Mouse (Mus musculus): ENCODE measurements around the gene Amer2. TPM values are rescaled to one million over a fixed set of nuclear protein-coding genes. Genes with fewer than 3 reads are reported as not detected.
"Not testable (repeated sequence)": the region's sequence is repeated elsewhere in the genome, so short reads cannot be mapped to it uniquely, and the experiment has no call there.

Amer2 gene
- not detected in 2 replicates for total RNA-seq (2014; fragmentation: Nextera tagmentation)
- 0.09 TPM in 1 of 2 replicates, not detected in the other for total RNA-seq (2017)

GRCm38 (mm10) chr14:60372821-60373309 lies at the start of gene Amer2:
TSS of gene Amer2 (plus strand) at chr14:60373259.
- ATAC-seq (replicated peaks; ENCODE audit: low FRiP score, low TSS enrichment, poor library complexity, severe bottlenecking): no peak

GRCm38 (mm10) chr14:60340001-60340400 lies 33.1 kb upstream of the Amer2 start:
- not testable (repeated sequence) for ATAC-seq (replicated peaks; ENCODE audit: low FRiP score, low TSS enrichment, poor library complexity, severe bottlenecking)

DNA sequence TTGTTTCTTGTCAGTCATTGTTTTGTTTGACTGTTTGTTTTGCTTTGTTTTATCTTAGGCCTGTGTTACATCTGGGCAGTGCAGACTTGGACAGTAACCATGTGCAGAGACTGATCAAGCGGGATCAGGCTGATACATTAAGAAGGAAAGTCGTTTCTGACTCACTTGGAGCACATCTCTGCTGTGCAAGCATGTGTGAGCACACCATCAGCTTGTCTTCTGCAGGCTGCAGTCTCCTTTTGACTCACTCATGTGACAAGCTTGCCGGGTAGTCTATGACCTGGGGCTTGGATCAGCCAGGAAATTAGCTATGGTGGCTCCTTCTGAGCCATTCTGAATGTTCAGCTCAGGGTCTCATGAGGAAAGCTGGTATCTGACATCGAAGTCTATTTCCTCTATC lies 32.5 kb upstream of the Amer2 start:
- ATAC-seq (replicated peaks; ENCODE audit: low FRiP score, low TSS enrichment, poor library complexity, severe bottlenecking): no peak

DNA sequence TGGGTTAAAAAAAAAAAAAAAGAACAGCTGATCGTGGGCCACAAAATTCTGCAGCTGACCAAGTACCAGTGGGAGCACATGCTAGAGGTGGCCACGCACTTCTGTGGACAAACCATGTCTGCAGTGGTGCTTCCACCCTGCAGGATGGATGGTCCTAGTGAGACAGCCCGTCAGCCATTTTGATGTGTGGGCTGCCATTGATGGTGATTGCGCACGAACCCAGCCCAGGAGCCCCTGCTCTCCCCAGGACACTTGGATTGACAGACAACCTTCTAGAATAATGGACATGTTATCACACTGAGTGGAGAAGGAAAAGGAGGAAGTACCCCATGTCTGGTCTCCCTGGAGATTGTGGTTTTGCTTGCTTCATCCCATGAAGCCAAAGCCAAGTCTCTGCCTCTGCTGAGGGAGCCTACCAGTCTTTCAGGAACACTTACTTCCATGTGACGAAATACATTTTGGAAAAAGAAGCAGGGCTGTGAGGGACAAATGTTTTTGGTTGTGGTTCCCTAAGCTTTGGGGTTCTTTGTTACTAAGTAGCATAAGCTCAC lies 27.7 kb upstream of the Amer2 start:
- ATAC-seq (replicated peaks; ENCODE audit: low FRiP score, low TSS enrichment, poor library complexity, severe bottlenecking): no peak

DNA sequence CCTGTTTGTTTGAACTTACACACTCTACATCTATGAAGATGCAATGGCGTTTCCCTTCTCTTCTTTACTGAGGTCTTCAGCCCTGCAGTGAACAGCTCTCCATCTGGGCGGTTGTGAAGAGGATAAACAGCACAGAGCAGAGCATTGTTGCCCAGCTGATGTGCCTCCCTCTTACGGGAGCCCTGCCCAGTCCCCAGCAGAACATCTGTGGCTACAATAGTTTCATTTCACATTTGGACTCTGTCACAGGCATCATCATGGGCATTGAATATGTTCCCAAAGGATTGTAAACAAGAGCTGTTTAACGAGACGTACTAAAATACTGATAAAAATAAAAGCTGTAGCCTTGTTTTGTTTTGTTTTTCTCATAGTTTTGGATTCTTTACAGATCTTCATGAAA lies 14.7 kb upstream of the Amer2 start:
- ATAC-seq (replicated peaks; ENCODE audit: low FRiP score, low TSS enrichment, poor library complexity, severe bottlenecking): no peak

DNA sequence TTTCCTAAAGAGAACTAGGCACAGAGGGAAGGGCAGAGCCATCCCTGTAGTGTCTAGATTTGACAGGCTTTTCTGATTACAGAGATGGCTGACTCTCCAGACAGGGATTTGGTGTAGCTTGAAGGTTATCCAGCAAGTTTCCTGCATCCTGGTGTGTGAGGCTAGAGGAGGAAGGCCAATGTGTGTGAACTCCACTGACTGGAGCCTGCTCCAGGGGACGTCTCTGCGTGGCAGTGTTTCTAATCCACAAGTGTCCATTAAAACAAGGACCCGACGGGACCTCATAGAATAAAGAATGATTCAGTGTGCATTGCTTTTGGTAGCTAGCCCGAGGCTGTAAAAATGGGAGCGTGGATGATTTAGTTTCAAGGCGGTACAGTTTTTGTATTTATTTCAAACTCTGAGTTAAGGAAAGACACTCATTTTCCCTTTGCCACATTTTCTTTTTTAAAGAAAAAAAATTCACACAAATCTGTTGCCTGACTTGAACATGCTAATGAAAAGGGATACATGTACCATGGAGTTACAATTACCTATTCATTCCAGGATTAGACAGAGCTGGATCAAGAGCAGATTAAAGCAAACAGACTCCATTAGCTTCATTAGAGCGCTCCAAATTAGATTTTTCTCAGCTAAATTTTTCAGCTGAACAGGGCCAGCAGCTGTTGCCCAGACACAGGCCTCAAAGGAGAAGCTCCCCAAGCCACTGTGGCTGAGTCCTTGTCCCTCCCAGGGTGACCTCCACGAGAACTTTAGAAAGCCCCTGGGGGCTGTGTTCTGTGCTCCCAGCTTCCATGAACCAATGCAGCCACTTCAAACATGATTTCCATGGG lies 11.5 kb upstream of the Amer2 start:
- ATAC-seq (replicated peaks; ENCODE audit: low FRiP score, low TSS enrichment, poor library complexity, severe bottlenecking): no peak

GRCm38 (mm10) chr14:60366729-60367128 lies 6.3 kb upstream of the Amer2 start:
- no peak for ATAC-seq (replicated peaks; ENCODE audit: low FRiP score, low TSS enrichment, poor library complexity, severe bottlenecking)

- ATAC-seq (replicated peaks; ENCODE audit: low FRiP score, low TSS enrichment, poor library complexity, severe bottlenecking): no peak
These were observed 4.0 kb upstream of the Amer2 start for GRCm38 (mm10) chr14:60368769-60369666.

GRCm38 (mm10) chr14:60369667-60370315 lies 3.3 kb upstream of the Amer2 start:
- no peak for ATAC-seq (replicated peaks; ENCODE audit: low FRiP score, low TSS enrichment, poor library complexity, severe bottlenecking)

- ATAC-seq (replicated peaks; ENCODE audit: low FRiP score, low TSS enrichment, poor library complexity, severe bottlenecking): no peak
These were observed 4.0 kb downstream of the Amer2 start for GRCm38 (mm10) chr14:60377107-60377506.

- no peak for ATAC-seq (replicated peaks; ENCODE audit: low FRiP score, low TSS enrichment, poor library complexity, severe bottlenecking)
These were observed 4.5 kb downstream of the Amer2 start for GRCm38 (mm10) chr14:60377546-60377945.

GRCm38 (mm10) chr14:60378057-60378565 lies 5.1 kb downstream of the Amer2 start:
- no peak for ATAC-seq (replicated peaks; ENCODE audit: low FRiP score, low TSS enrichment, poor library complexity, severe bottlenecking)

DNA sequence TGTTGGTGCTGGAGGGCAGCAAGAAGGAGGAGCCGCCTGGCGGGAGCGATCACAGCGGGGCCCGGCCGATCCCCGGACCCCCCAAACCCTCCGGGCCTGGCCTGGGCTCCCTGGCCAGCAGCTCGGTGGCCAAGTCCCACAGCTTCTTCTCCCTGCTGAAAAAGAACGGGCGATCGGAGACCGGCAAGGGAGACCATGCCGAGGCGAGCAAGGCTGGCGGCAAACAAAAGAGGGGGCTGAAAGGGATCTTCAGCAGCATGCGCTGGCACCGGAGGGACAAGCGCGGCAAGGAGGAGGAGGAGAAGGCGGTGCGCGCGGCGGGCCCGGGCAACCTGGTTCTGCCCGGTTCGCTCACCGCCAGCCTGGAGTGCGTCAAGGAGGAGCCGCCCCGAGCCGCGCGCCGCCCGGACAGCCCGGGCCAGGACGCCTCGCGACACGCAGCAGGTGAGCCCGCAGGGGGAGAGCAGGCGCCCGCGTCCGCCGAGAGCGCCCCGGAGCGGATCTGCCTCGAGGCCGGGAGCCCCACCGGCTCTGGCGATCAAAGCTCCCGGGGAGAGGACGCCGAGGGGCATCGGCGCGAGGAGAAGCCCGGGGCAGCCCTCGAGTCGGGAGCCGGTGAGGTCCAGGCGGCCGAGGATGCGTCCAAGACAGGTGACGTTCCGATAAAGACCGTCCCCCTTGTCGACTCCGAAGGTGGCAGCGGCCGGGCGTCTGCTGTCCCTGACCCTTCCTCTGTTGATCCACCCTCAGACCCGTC lies 5.7 kb downstream of the Amer2 start:
- ATAC-seq (replicated peaks; ENCODE audit: low FRiP score, low TSS enrichment, poor library complexity, severe bottlenecking): no peak

DNA sequence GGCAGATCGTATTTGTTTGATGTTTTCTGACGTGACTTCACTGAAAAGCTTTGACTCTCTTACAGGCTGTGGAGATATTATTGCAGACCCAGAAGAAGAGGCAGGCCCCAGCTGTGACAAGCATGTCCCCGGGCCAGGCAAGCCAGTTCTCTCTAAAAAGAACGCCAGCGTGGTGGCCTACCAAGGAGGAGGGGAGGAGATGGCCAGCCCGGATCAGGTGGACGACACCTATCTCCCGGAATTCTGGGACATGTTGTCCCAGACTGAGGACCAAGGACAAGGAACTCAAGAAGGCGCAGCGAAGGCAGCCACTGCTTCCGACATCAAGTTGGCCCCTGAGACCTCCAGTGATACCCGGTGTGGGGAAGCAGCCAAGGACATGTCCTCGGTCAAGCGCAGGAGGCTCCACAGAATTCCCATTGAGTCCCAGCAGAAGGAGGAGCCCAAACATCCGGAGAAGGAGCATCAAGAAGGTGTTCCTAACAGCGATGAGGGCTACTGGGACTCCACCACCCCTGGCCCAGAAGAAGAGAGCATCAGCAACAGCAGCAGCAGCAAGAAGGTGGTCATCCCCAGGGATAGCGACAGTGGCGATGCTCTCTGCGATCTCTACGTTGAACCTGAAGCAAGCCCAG lies 6.4 kb downstream of the Amer2 start:
- ATAC-seq (replicated peaks; ENCODE audit: low FRiP score, low TSS enrichment, poor library complexity, severe bottlenecking): no peak

GRCm38 (mm10) chr14:60379958-60380330 lies 6.9 kb downstream of the Amer2 start:
- no peak for ATAC-seq (replicated peaks; ENCODE audit: low FRiP score, low TSS enrichment, poor library complexity, severe bottlenecking)

- ATAC-seq (replicated peaks; ENCODE audit: low FRiP score, low TSS enrichment, poor library complexity, severe bottlenecking): no peak
These were observed 8.6 kb downstream of the Amer2 start for GRCm38 (mm10) chr14:60381671-60382070.

DNA sequence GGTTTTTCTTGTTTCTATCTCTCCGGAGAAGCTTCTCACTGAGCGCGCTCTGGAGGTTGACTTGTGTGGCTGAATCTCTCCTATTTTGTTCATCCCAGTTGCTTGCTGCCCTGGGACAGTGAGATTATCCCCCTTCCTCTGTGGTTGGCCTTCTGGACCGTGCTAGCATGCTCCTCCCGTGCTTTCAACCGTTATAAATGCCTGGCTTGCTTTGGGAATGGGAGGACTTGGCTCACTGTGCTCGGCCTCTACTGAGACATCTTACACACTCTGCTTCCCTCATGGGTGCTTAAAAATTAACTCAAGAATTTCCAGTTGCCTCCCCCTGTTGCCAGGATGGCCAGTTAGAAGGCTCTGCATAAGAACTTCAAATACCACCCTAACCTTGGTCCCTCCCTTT lies 10.8 kb downstream of the Amer2 start:
- ATAC-seq (replicated peaks; ENCODE audit: low FRiP score, low TSS enrichment, poor library complexity, severe bottlenecking): no peak

GRCm38 (mm10) chr14:60384269-60384668 lies 11.2 kb downstream of the Amer2 start:
- ATAC-seq (replicated peaks; ENCODE audit: low FRiP score, low TSS enrichment, poor library complexity, severe bottlenecking): no peak
